Mouse (Mus musculus) ES-E14 (cell line): Measurements from ENCODE around the gene Gm13271.
"Not testable (repeated sequence)": the region's sequence is repeated elsewhere in the genome, so short reads cannot be mapped to it uniquely, and the experiment has no call there.

ENCODE experiments used
- CHD2 ChIP-seq: IDR thresholded peaks from 2 replicates; pipeline ENCODE4 v1.6.1; 2014; ENCODE audit warnings: mild to moderate bottlenecking, low read depth, low read length, inconsistent platforms
- HCFC1 ChIP-seq: IDR thresholded peaks from 2 replicates; pipeline ENCODE4 v1.6.1; 2012; ENCODE audit warnings: low read length, inconsistent platforms, borderline replicate concordance; ENCODE audit not compliant: insufficient read depth
- ZNF384 ChIP-seq: IDR thresholded peaks from 2 replicates; pipeline ENCODE4 v1.6.1; 2012; ENCODE audit warnings: low read depth, low read length, inconsistent platforms

DNA sequence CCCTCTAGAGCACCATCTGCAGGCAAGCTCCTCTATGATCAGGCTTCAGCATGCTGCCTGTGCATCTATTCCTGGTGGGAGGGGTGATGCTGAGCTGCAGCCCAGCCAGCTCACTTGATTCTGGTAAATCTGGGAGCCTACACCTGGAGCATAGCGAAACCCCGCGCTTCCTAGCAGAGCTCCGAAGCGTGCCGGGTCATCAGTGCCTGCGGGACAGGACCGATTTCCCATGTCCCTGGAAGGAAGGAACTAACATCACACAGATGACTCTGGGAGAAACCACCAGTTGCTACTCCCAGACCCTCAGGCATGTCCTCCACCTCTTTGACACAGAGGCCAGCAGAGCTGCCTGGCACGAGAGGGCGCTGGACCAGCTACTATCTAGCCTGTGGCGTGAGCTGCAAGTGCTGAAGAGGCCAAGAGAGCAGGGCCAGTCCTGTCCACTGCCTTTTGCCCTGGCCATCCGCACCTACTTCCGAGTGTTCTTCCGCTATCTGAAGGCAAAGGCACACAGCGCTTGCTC is at the start of gene Gm13271:
- not testable (repeated sequence) for TF ChIP-seq HCFC1, ZNF384, CHD2
